Mouse (Mus musculus): Measurements from ENCODE around the gene Pgm1. TPM values are rescaled to one million over a fixed set of nuclear protein-coding genes. Genes with fewer than 3 reads are reported as not detected.
A peak's percentile ranks its signal among the peaks of the same experiment; 100 is the strongest.

The Pgm1 gene
- 95.6 TPM for polyA plus RNA-seq (2012; fragmentation: generic; extraction: Trizol)

DNA sequence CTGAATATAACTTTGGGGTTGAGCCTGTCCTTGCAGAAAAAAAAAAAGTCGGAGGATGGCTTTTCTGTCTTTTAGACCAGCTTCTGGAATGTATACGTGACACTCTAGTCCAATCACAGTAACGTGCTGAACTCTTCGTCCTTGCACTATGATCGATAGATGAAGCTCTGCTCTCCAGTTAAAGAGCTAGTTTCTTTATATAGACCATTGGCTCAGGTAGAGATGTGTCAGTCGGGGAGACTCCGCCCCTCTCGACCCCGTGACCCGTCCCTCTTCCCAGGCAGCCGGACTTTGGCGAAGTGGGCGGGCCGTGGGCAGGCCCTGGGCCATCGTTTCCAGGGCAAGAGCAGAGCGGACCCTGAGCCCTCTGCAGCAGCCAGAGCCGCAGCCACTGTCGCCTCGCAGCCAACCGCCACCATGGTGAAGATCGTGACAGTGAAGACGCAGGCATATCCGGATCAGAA, at the start of gene Pgm1:
Pgm1 (plus strand) TSS at position 266 of the 464 bp plus-strand sequence.
- Histone ChIP-seq H3K79me2 (ENCODE audit: control insufficient read depth, insufficient read depth) (peaks cover 22% of the 10 kb centered on the region), H3K4me2 (ENCODE audit: low read depth) (peak within 1 kb of the TSS; percentile 86), H3K4me3 (peak within 1 kb of the TSS; percentile 67), H3K36me3 (ENCODE audit: control insufficient read depth, insufficient read depth) (no peaks in the 10 kb centered on the region), H3ac (ENCODE audit: control insufficient read depth, insufficient read length) (peak within 1 kb of the TSS; percentile 6), H3K27me3 (ENCODE audit: control insufficient read depth, insufficient read depth, insufficient read length) (no peaks in the 10 kb centered on the region)
- peak; percentile 76 for TF ChIP-seq POLR2A (IDR thresholded peaks at IDR 0.05; ENCODE audit: insufficient read length, low read depth)
- no peak for TF ChIP-seq MYOG (IDR thresholded peaks at IDR 0.05; ENCODE audit: control insufficient read depth in 1 of 3, insufficient read depth in 1 of 3, insufficient read length in 2 of 3, low read depth in 2 of 3)
- peak; percentile 43 for TF ChIP-seq USF1 (IDR thresholded peaks at IDR 0.05; ENCODE audit: low read depth)
- TF ChIP-seq POLR2AphosphoS2 (IDR thresholded peaks at IDR 0.05; ENCODE audit: insufficient read length, low read depth) = peak; percentile 75
- no peak for TF ChIP-seq E2F4 (IDR thresholded peaks at IDR 0.05; ENCODE audit: insufficient read depth)

DNA sequence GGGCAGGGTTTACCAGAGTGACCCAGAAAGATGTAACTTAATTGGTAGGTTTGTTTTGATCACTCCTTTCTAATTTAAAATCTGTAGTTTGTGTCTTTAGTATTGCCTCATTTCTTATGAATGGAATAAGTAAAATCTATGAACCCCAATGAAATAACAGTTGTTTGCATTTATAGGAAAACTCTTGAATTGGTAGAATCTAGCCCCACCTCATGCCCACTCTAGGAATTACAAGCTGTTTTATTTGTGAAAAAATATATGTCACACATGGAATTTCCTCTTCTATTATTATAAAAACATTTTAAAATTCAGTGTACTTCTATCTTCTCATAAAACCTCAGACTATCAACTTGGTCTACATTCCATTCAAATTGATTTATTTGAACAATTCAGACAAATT, 47.3 kb upstream of the Pgm1 start:
- H3K27me3 ChIP-seq (ENCODE audit: control insufficient read depth, insufficient read depth, insufficient read length) = no peaks in the 10 kb centered on the region
- H3K36me3 ChIP-seq (ENCODE audit: control insufficient read depth, insufficient read depth) = no peaks in the 10 kb centered on the region
- no peak for TF ChIP-seq TCF3 (IDR thresholded peaks at IDR 0.05; ENCODE audit: insufficient read length, low read depth)
- TF ChIP-seq MYOD1 (IDR thresholded peaks at IDR 0.05; ENCODE audit: control insufficient read depth in 1 of 3, insufficient read length in 2 of 3, low read depth in 2 of 3) = no peak
- no peak for TF ChIP-seq CEBPB (IDR thresholded peaks at IDR 0.05; ENCODE audit: insufficient read depth, poor library complexity, severe bottlenecking)
- no peak for TF ChIP-seq TCF12 (IDR thresholded peaks at IDR 0.05; ENCODE audit: insufficient read depth, poor library complexity, severe bottlenecking)
- no peak for TF ChIP-seq POLR2A (IDR thresholded peaks at IDR 0.05; ENCODE audit: insufficient read length, low read depth)
- TF ChIP-seq SRF (IDR thresholded peaks at IDR 0.05; ENCODE audit: control insufficient read depth, insufficient read length, low read depth) = no peak
- TF ChIP-seq MYOG (IDR thresholded peaks at IDR 0.05; ENCODE audit: control insufficient read depth in 1 of 3, insufficient read depth in 1 of 3, insufficient read length in 2 of 3, low read depth in 2 of 3) = no peak
- no peak for TF ChIP-seq MAX (IDR thresholded peaks at IDR 0.05; ENCODE audit: low read depth)
- TF ChIP-seq REST (IDR thresholded peaks at IDR 0.05; ENCODE audit: insufficient read depth, insufficient read length) = no peak
- no peak for TF ChIP-seq E2F4 (IDR thresholded peaks at IDR 0.05; ENCODE audit: insufficient read depth)
- TF ChIP-seq USF1 (IDR thresholded peaks at IDR 0.05; ENCODE audit: low read depth) = no peak
- TF ChIP-seq POLR2AphosphoS2 (IDR thresholded peaks at IDR 0.05; ENCODE audit: insufficient read length, low read depth) = no peak
- no peak overlapping the region for H3K4me2 ChIP-seq (ENCODE audit: low read depth)
- no peak overlapping the region for H3K4me3 ChIP-seq
- no peak overlapping the region for H3ac ChIP-seq (ENCODE audit: control insufficient read depth, insufficient read length)
- H3K79me2 ChIP-seq (ENCODE audit: control insufficient read depth, insufficient read depth) = no peaks in the 10 kb centered on the region

- H3K4me2 ChIP-seq (ENCODE audit: low read depth) = no peak overlapping the region
- no peaks in the 10 kb centered on the region for H3K36me3 ChIP-seq (ENCODE audit: control insufficient read depth, insufficient read depth)
- no peak overlapping the region for H3ac ChIP-seq (ENCODE audit: control insufficient read depth, insufficient read length)
- TF ChIP-seq REST (IDR thresholded peaks at IDR 0.05; ENCODE audit: insufficient read depth, insufficient read length) (no peak), POLR2AphosphoS2 (IDR thresholded peaks at IDR 0.05; ENCODE audit: insufficient read length, low read depth) (no peak), POLR2A (IDR thresholded peaks at IDR 0.05; ENCODE audit: insufficient read length, low read depth) (no peak), MYOG (IDR thresholded peaks at IDR 0.05; ENCODE audit: control insufficient read depth in 1 of 3, insufficient read depth in 1 of 3, insufficient read length in 2 of 3, low read depth in 2 of 3) (no peak), CEBPB (IDR thresholded peaks at IDR 0.05; ENCODE audit: insufficient read depth, poor library complexity, severe bottlenecking) (no peak), TCF3 (IDR thresholded peaks at IDR 0.05; ENCODE audit: insufficient read length, low read depth) (no peak), E2F4 (IDR thresholded peaks at IDR 0.05; ENCODE audit: insufficient read depth) (no peak), SRF (IDR thresholded peaks at IDR 0.05; ENCODE audit: control insufficient read depth, insufficient read length, low read depth) (no peak), MAX (IDR thresholded peaks at IDR 0.05; ENCODE audit: low read depth) (no peak), MYOD1 (IDR thresholded peaks at IDR 0.05; ENCODE audit: control insufficient read depth in 1 of 3, insufficient read length in 2 of 3, low read depth in 2 of 3) (no peak), TCF12 (IDR thresholded peaks at IDR 0.05; ENCODE audit: insufficient read depth, poor library complexity, severe bottlenecking) (no peak), USF1 (IDR thresholded peaks at IDR 0.05; ENCODE audit: low read depth) (no peak)
- H3K4me3 ChIP-seq = no peak overlapping the region
- no peaks in the 10 kb centered on the region for H3K79me2 ChIP-seq (ENCODE audit: control insufficient read depth, insufficient read depth)
- H3K27me3 ChIP-seq (ENCODE audit: control insufficient read depth, insufficient read depth, insufficient read length) = no peaks in the 10 kb centered on the region
These were observed 46.8 kb upstream of the Pgm1 start for GRCm38 (mm10) chr4:99882405-99882804.

- H3K79me2 ChIP-seq (ENCODE audit: control insufficient read depth, insufficient read depth) = no peaks in the 10 kb centered on the region
- H3K36me3 ChIP-seq (ENCODE audit: control insufficient read depth, insufficient read depth) = no peaks in the 10 kb centered on the region
- no peak overlapping the region for H3K4me2 ChIP-seq (ENCODE audit: low read depth)
- no peak for TF ChIP-seq TCF12 (IDR thresholded peaks at IDR 0.05; ENCODE audit: insufficient read depth, poor library complexity, severe bottlenecking)
- TF ChIP-seq REST (IDR thresholded peaks at IDR 0.05; ENCODE audit: insufficient read depth, insufficient read length) = no peak
- TF ChIP-seq TCF3 (IDR thresholded peaks at IDR 0.05; ENCODE audit: insufficient read length, low read depth) = no peak
- no peak for TF ChIP-seq SRF (IDR thresholded peaks at IDR 0.05; ENCODE audit: control insufficient read depth, insufficient read length, low read depth)
- no peak for TF ChIP-seq E2F4 (IDR thresholded peaks at IDR 0.05; ENCODE audit: insufficient read depth)
- TF ChIP-seq MYOG (IDR thresholded peaks at IDR 0.05; ENCODE audit: control insufficient read depth in 1 of 3, insufficient read depth in 1 of 3, insufficient read length in 2 of 3, low read depth in 2 of 3) = no peak
- TF ChIP-seq POLR2A (IDR thresholded peaks at IDR 0.05; ENCODE audit: insufficient read length, low read depth) = no peak
- no peak overlapping the region for H3ac ChIP-seq (ENCODE audit: control insufficient read depth, insufficient read length)
- no peaks in the 10 kb centered on the region for H3K27me3 ChIP-seq (ENCODE audit: control insufficient read depth, insufficient read depth, insufficient read length)
- H3K4me3 ChIP-seq = no peak overlapping the region
These were observed 15.2 kb upstream of the Pgm1 start for GRCm38 (mm10) chr4:99913894-99914451.

GRCm38 (mm10) chr4:99926380-99926779, 2.8 kb upstream of the Pgm1 start:
- H3K4me3 ChIP-seq = no peak overlapping the region
- no peak overlapping the region for H3K4me2 ChIP-seq (ENCODE audit: low read depth)
- no peaks in the 10 kb centered on the region for H3K36me3 ChIP-seq (ENCODE audit: control insufficient read depth, insufficient read depth)
- H3K79me2 ChIP-seq (ENCODE audit: control insufficient read depth, insufficient read depth) = peaks cover 11% of the 10 kb centered on the region
- H3K27me3 ChIP-seq (ENCODE audit: control insufficient read depth, insufficient read depth, insufficient read length) = no peaks in the 10 kb centered on the region
- TF ChIP-seq POLR2AphosphoS2 (IDR thresholded peaks at IDR 0.05; ENCODE audit: insufficient read length, low read depth) (no peak), E2F4 (IDR thresholded peaks at IDR 0.05; ENCODE audit: insufficient read depth) (no peak), REST (IDR thresholded peaks at IDR 0.05; ENCODE audit: insufficient read depth, insufficient read length) (no peak), CEBPB (IDR thresholded peaks at IDR 0.05; ENCODE audit: insufficient read depth, poor library complexity, severe bottlenecking) (no peak), SRF (IDR thresholded peaks at IDR 0.05; ENCODE audit: control insufficient read depth, insufficient read length, low read depth) (no peak), USF1 (IDR thresholded peaks at IDR 0.05; ENCODE audit: low read depth) (no peak), TCF12 (IDR thresholded peaks at IDR 0.05; ENCODE audit: insufficient read depth, poor library complexity, severe bottlenecking) (no peak), TCF3 (IDR thresholded peaks at IDR 0.05; ENCODE audit: insufficient read length, low read depth) (no peak), MAX (IDR thresholded peaks at IDR 0.05; ENCODE audit: low read depth) (no peak), POLR2A (IDR thresholded peaks at IDR 0.05; ENCODE audit: insufficient read length, low read depth) (no peak), MYOG (IDR thresholded peaks at IDR 0.05; ENCODE audit: control insufficient read depth in 1 of 3, insufficient read depth in 1 of 3, insufficient read length in 2 of 3, low read depth in 2 of 3) (no peak)
- H3ac ChIP-seq (ENCODE audit: control insufficient read depth, insufficient read length) = no peak overlapping the region
